Mouse (Mus musculus) midbrain, embryonic 16.5 days (tissue): Measurements from ENCODE around the gene Tceal5. TPM values are rescaled to one million over a fixed set of nuclear protein-coding genes. Genes with fewer than 3 reads are reported as not detected.

Experiments used
- ATAC-seq: fragments of 200-750 bp; cut with Nextera tagmentation; 2 replicates; pipeline ENCODE4 v1.8.0; 2017; ENCODE audit warnings: moderate TSS enrichment
- H3K27ac ChIP-seq: fragments of 300-500 bp; sonication (generic); 2 replicates; pipeline ENCODE4 v1.5.1; 2014; ENCODE audit warnings: mild to moderate bottlenecking, low read length, mixed read lengths
- H3K27me3 ChIP-seq: fragments of 300-500 bp; sonication (generic); 2 replicates; pipeline ENCODE4 v1.6.1; 2014; ENCODE audit warnings: low read depth, low read length, mixed read lengths; ENCODE audit not compliant: control insufficient read depth, insufficient read depth
- H3K36me3 ChIP-seq: fragments of 300-500 bp; sonication (generic); 2 replicates; pipeline ENCODE4 v1.6.1; 2014; ENCODE audit warnings: mild to moderate bottlenecking, low read length, moderate library complexity, mixed read lengths; ENCODE audit not compliant: control insufficient read depth, insufficient read depth
- H3K4me1 ChIP-seq: fragments of 300-500 bp; sonication (generic); 2 replicates; pipeline ENCODE4 v1.6.1; 2014; ENCODE audit warnings: mild to moderate bottlenecking, low read length, mixed read lengths; ENCODE audit not compliant: control insufficient read depth, insufficient read depth
- H3K4me2 ChIP-seq: fragments of 300-500 bp; sonication (generic); 2 replicates; pipeline ENCODE4 v1.6.1; 2014; ENCODE audit warnings: mild to moderate bottlenecking, low read length, mixed read lengths
- H3K4me3 ChIP-seq: fragments of 300-500 bp; sonication (generic); 2 replicates; pipeline ENCODE4 v1.5.1; 2014; ENCODE audit warnings: low read depth, mild to moderate bottlenecking, low read length, moderate library complexity, mixed read lengths
- H3K9ac ChIP-seq: fragments of 300-500 bp; sonication (generic); 2 replicates; pipeline ENCODE4 v1.6.1; 2014; ENCODE audit warnings: low read depth, low read length, mixed read lengths
- H3K9me3 ChIP-seq: fragments of 300-500 bp; sonication (generic); replicated peaks from 2 replicates; pipeline ENCODE4 v1.6.1; 2014; ENCODE audit warnings: mild to moderate bottlenecking, low read length, mixed read lengths; ENCODE audit not compliant: control insufficient read depth, poor library complexity, severe bottlenecking
- WGBS: fragments of 180-500 bp; shearing (Covaris S2); extraction: QIAGEN DNeasy Blood & Tissue Kit; methylation state at CpG from one replicate; pipeline ENCODE4 v1.1.7; 2014; 5-methylcytosine and 5-hydroxymethylcytosine counted together
- microRNA-seq: library from miRNA; unstranded; fragments of <30 nt; microRNA quantifications from one replicate; pipeline ENCODE4, GENCODE M21; 2017
- polyA plus RNA-seq: library from polyadenylated mRNA; unstranded; fragments of >200 nt; fragmentation: Nextera tagmentation; extraction: Ambion mirVana; gene quantifications from 2 replicates; pipeline ENCODE4 v1.2.1, GENCODE M21; 2015

Tceal5 gene
- polyA plus RNA-seq, 1 experiment from 2014 or later, result 38.9 TPM

- Histone ChIP-seq H3K27me3 (0 out of 2 replicates have a peak, but pooled peaks cover 3% of the 10 kb centered on the region), H3K9ac (no peak overlapping the region), H3K9me3 (no peaks in the 10 kb centered on the region), H3K4me1 (no peaks in the 10 kb centered on the region), H3K36me3 (no peaks in the 10 kb centered on the region), H3K27ac (no peak overlapping the region), H3K4me3 (no peak overlapping the region), H3K4me2 (no peak overlapping the region)
- 17% methylated on average over 11 of the region's 11 CpGs for WGBS
- no peak for ATAC-seq
These were observed 22.7 kb downstream of the Tceal5 start for GRCm38 (mm10) chrX:136180897-136181553.

- peak overlapping the region; percentile 62 for H3K4me2 ChIP-seq
- ATAC-seq, result no peak
- peak overlapping the region; percentile 84; the same call in 1 of the 2 replicates for H3K27ac ChIP-seq
- WGBS, result 21% methylated on average over 10 of the region's 10 CpGs
- no peaks in the 10 kb centered on the region for H3K9me3 ChIP-seq
- H3K36me3 ChIP-seq, result no peaks in the 10 kb centered on the region
- H3K9ac ChIP-seq, result 0 out of 2 replicates have a peak overlapping the region, but pooled peaks have one; percentile 31
- H3K4me3 ChIP-seq, result peak overlapping the region; percentile 56
- H3K4me1 ChIP-seq, result no peaks in the 10 kb centered on the region
- H3K27me3 ChIP-seq, result no peaks in the 10 kb centered on the region
These were observed 30.9 kb downstream of the Tceal5 start for GRCm38 (mm10) chrX:136172786-136173185.

DNA sequence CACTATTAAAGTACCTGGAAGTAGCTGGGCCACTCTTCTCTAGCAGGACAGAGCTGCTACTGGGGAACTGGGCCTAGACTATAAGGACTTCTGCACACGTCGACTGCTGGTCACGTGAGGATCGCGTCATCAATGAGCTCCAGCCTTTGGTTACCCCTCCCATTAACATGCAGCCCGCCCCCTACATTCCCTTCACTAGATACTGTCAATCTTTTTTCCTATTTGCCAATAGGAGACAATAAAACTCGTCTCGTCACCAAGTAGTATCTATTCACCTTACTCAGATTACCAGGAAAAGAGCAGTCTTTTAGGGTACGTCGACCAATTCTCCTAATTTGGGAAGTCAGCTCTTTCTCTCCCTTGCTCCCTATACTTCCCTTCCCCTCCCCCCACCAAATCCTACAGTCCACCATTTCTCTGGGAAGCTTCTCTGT lies 31.5 kb downstream of the Tceal5 start, which contains the start of gene Tceal8:
TSS of gene Tceal8 (minus strand) at position 225 of the 434 bp plus-strand sequence.
- peak within 1 kb of the TSS; percentile 67 for H3K9ac ChIP-seq

GRCm38 (mm10) chrX:136171189-136172117 lies 32.2 kb downstream of the Tceal5 start:
- H3K4me3 ChIP-seq, result peak overlapping the region; percentile 56
- H3K9me3 ChIP-seq, result no peaks in the 10 kb centered on the region
- no peaks in the 10 kb centered on the region for H3K36me3 ChIP-seq
- WGBS, result 19% methylated on average over 24 of the region's 24 CpGs
- no peaks in the 10 kb centered on the region for H3K27me3 ChIP-seq
- peak; percentile 87 for ATAC-seq
- H3K9ac ChIP-seq, result peak overlapping the region; percentile 67
- H3K4me1 ChIP-seq, result no peaks in the 10 kb centered on the region
- H3K4me2 ChIP-seq, result peak overlapping the region; percentile 62
- H3K27ac ChIP-seq, result peak overlapping the region; percentile 84

More for the DNA sequence above, 31.5 kb downstream of the Tceal5 start, which contains the start of gene Tceal8:
- no peaks in the 10 kb centered on the region for H3K27me3 ChIP-seq
- ATAC-seq, result peak; percentile 98
- 23% methylated on average over 10 of the region's 10 CpGs for WGBS
- no peaks in the 10 kb centered on the region for H3K36me3 ChIP-seq
- H3K4me1 ChIP-seq, result no peaks in the 10 kb centered on the region
- peak within 1 kb of the TSS; percentile 84 for H3K27ac ChIP-seq
- H3K4me2 ChIP-seq, result peak within 1 kb of the TSS; percentile 62
- peak within 1 kb of the TSS; percentile 56 for H3K4me3 ChIP-seq
- no peaks in the 10 kb centered on the region for H3K9me3 ChIP-seq

DNA sequence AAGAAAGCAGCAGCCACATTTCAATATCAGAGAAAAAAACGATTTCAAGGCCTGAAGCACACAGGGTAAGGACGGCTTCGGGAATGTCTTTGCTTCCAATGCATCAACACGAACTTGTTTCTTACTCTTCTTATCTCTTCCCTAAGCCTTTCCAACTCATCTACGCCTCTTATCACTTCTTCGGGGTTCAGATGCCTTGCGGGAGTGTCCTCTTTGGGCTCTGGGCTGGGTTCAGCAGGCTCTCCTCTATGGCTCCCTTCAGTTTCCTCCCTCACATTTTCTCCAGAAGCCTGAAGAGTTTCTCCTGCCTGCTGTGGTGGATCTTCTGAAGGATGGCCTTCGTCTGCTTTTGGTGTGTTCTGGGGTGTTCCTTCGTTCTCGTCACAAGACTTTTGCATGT lies 33.1 kb downstream of the Tceal5 start:
- Histone ChIP-seq H3K27ac (no peak overlapping the region), H3K27me3 (no peaks in the 10 kb centered on the region), H3K4me1 (no peaks in the 10 kb centered on the region), H3K36me3 (no peaks in the 10 kb centered on the region), H3K9ac (no peak overlapping the region), H3K9me3 (no peaks in the 10 kb centered on the region), H3K4me3 (peak overlapping the region; percentile 56), H3K4me2 (peak overlapping the region; percentile 62)
- 60% methylated on average over 10 of the region's 10 CpGs for WGBS
- no peak for ATAC-seq

Small RNAs within 50 kb of the gene (microRNA-seq; reads per million reads assigned to microRNA genes)
- gene Mir6383, result not detected

Other genes with a start within 250 kb of the Tceal5 start
- 355 and 370 TPM in 2 replicates for gene Arxes2, start 210.1 kb downstream of the Tceal5 start, polyA plus RNA-seq
- gene Arxes1, start 170.5 kb downstream of the Tceal5 start, polyA plus RNA-seq, result 198 and 206 TPM in 2 replicates
- gene Bex2, start 135.6 kb downstream of the Tceal5 start, polyA plus RNA-seq, result 929 and 971 TPM in 2 replicates
- gene Nxf3, start 118.6 kb downstream of the Tceal5 start, polyA plus RNA-seq, result not detected in 2 replicates
- 170 and 186 TPM in 2 replicates for gene Bex4, start 64.9 kb downstream of the Tceal5 start, polyA plus RNA-seq
- 121 and 125 TPM in 2 replicates for gene Tceal8, start 31.5 kb downstream of the Tceal5 start, polyA plus RNA-seq
- 3.9 and 4.2 TPM in 2 replicates for gene Tceal7, start 10.9 kb upstream of the Tceal5 start, polyA plus RNA-seq
- gene Bex1, start 11.6 kb upstream of the Tceal5 start, polyA plus RNA-seq, result 271 and 313 TPM in 2 replicates
- gene Tceal9, start 41.2 kb upstream of the Tceal5 start, polyA plus RNA-seq, result 261 and 272 TPM in 2 replicates
- 692 and 737 TPM in 2 replicates for gene Bex3, start 66.4 kb upstream of the Tceal5 start, polyA plus RNA-seq